Comparison of ENCODE assay signal across 12 mouse cellular contexts in genomic region chr3:157931592-157931991, GRCm38 (mm10). TPM values are rescaled to one million over a fixed set of nuclear protein-coding genes. Genes with fewer than 3 reads are reported as not detected.
DNase-seq lines count a peak whose midpoint lies in the region; ATAC-seq and TF ChIP-seq lines count a peak whose summit lies in the region.
"Had no signal": no experiment of that assay in that cellular context is flagged by ENCODE, and none has a peak within 500 bp of the region (broad histone marks: within the 10 kb centered on the region; RNA-seq: fewer than 3 reads in every experiment).

No protein-coding gene starts in this region.

- no peak overlapping the region for H3K4me3 ChIP-seq in liver, adult 2 months (ENCODE audit: insufficient read depth, low read depth, low read length)
- no peak overlapping the region for H3K4me3 ChIP-seq in liver, embryonic 12.5 days
- no peak overlapping the region for H3K4me3 ChIP-seq in kidney, embryonic 14.5 days (ENCODE audit: low read length)
- H3K4me3 ChIP-seq in small intestine, adult 2 months (ENCODE audit: low read depth, low read length) = no peak overlapping the region
- H3K4me3 ChIP-seq: forebrain, embryonic 10.5 days had no signal

- H3K36me3 ChIP-seq in liver, adult 2 months (ENCODE audit: control insufficient read depth, insufficient read depth, low read length) = no peaks in the 10 kb centered on the region
- H3K36me3 ChIP-seq in liver, embryonic 12.5 days = no peaks in the 10 kb centered on the region
- no peaks in the 10 kb centered on the region for H3K36me3 ChIP-seq in kidney, embryonic 14.5 days (ENCODE audit: control insufficient read depth, insufficient read depth, low read length)
- H3K36me3 ChIP-seq in small intestine, adult 2 months (ENCODE audit: control insufficient read depth, insufficient read depth, low read length) = no peaks in the 10 kb centered on the region
- H3K36me3 ChIP-seq: forebrain, embryonic 10.5 days had no signal

- WGBS in liver, adult 2 months = 35% methylated on average over 3 of the region's 3 CpGs
- 45% methylated on average over 3 of the region's 3 CpGs for WGBS in liver, embryonic 12.5 days (ENCODE audit: insufficient replicate concordance)
- WGBS in kidney, embryonic 14.5 days = 55% methylated on average over 3 of the region's 3 CpGs
- 24% methylated on average over 3 of the region's 3 CpGs for WGBS in small intestine, adult 2 months

- no peak for TF ChIP-seq POLR2A in liver, adult 2 months (IDR thresholded peaks at IDR 0.05; ENCODE audit: extremely low read depth, insufficient read depth, low read length)
- no peak for TF ChIP-seq POLR2A in small intestine, adult 2 months (IDR thresholded peaks at IDR 0.05; ENCODE audit: low read depth, low read length)

- H3K4me1 ChIP-seq in liver, adult 2 months (ENCODE audit: control insufficient read depth, insufficient read depth, low read length) = peaks cover 7% of the 10 kb centered on the region
- H3K4me1 ChIP-seq in liver, embryonic 12.5 days = no peaks in the 10 kb centered on the region
- no peaks in the 10 kb centered on the region for H3K4me1 ChIP-seq in kidney, embryonic 14.5 days (ENCODE audit: control insufficient read depth, insufficient read depth, low read length)
- H3K4me1 ChIP-seq in small intestine, adult 2 months (ENCODE audit: control insufficient read depth, insufficient read depth, insufficient read length, low read length) = peaks cover 3% of the 10 kb centered on the region
- H3K4me1 ChIP-seq: forebrain, embryonic 10.5 days had no signal

- TF ChIP-seq CTCF in liver, adult 2 months (IDR thresholded peaks at IDR 0.05; ENCODE audit: low read depth, low read length) = peak; percentile 64
- peak; percentile 48; the same call in 1 of the 2 replicates for TF ChIP-seq CTCF in small intestine, adult 2 months (IDR thresholded peaks at IDR 0.05; ENCODE audit: extremely low read depth, insufficient read length, insufficient replicate concordance, low read depth, low read length)

- no peaks in the 10 kb centered on the region for H3K9me3 ChIP-seq in liver, embryonic 12.5 days (replicated peaks)
- no peaks in the 10 kb centered on the region for H3K9me3 ChIP-seq in kidney, embryonic 14.5 days (ENCODE audit: control insufficient read depth, low read length)
- H3K9me3 ChIP-seq: forebrain, embryonic 10.5 days had no signal

- DNase-seq in liver, adult 2 months (ENCODE audit: extremely low read depth, low read depth, low spot score) = peak; percentile 67
- peak; percentile 23 for DNase-seq in T-cell, adult 2 months (ENCODE audit: low spot score)
- DNase-seq in heart, postnatal 10 days = no peak
- DNase-seq in spleen, postnatal 4 days (ENCODE audit: low spot score in 2 of 2) = no peak
- DNase-seq in left cerebral cortex, postnatal 4 days = no peak
- DNase-seq: heart, adult 18-20 months; thymus, adult 2 months had no signal

- no peak overlapping the region for H3K9ac ChIP-seq in liver, adult 2 months (ENCODE audit: low read depth, low read length)
- H3K9ac ChIP-seq in liver, embryonic 12.5 days = no peak overlapping the region
- H3K9ac ChIP-seq in kidney, embryonic 14.5 days (ENCODE audit: low read depth, low read length) = no peak overlapping the region

- ATAC-seq in liver, embryonic 12.5 days = no peak
- ATAC-seq in kidney, embryonic 14.5 days (ENCODE audit: low FRiP score, low TSS enrichment) = peak; percentile 33; the same call in 1 of the 2 replicates
- ATAC-seq: hindbrain, embryonic 16.5 days had no signal

- no peak overlapping the region for H3K4me2 ChIP-seq in liver, embryonic 12.5 days
- no peak overlapping the region for H3K4me2 ChIP-seq in kidney, embryonic 14.5 days (replicated peaks; ENCODE audit: low read depth, low read length)

- H3K79me2 ChIP-seq in liver, adult 2 months (ENCODE audit: control insufficient read depth, insufficient read depth, low read length) = no peaks in the 10 kb centered on the region

- H3K27ac ChIP-seq in liver, adult 2 months (replicated peaks; ENCODE audit: insufficient read depth, low read depth, low read length) = no peak overlapping the region
- no peak overlapping the region for H3K27ac ChIP-seq in liver, embryonic 12.5 days
- H3K27ac ChIP-seq in kidney, embryonic 14.5 days (ENCODE audit: low read depth, low read length) = no peak overlapping the region
- peak overlapping the region; percentile 19 for H3K27ac ChIP-seq in small intestine, adult 2 months (ENCODE audit: insufficient read depth, low read depth, low read length)
- H3K27ac ChIP-seq: forebrain, embryonic 10.5 days had no signal

- H3K27me3 ChIP-seq in liver, adult 2 months (ENCODE audit: control insufficient read depth, insufficient read depth, low read length) = no peaks in the 10 kb centered on the region
- peaks cover 21% of the 10 kb centered on the region for H3K27me3 ChIP-seq in liver, embryonic 12.5 days (replicated peaks)
- no peaks in the 10 kb centered on the region for H3K27me3 ChIP-seq in kidney, embryonic 14.5 days (ENCODE audit: control insufficient read depth, insufficient read depth, low read length)
- H3K27me3 ChIP-seq in small intestine, adult 2 months (ENCODE audit: control insufficient read depth, insufficient read depth, low read length) = no peaks in the 10 kb centered on the region

- intact Hi-C loops in heart, postnatal 10 days (cut with DNase I) = no loop called here
- intact Hi-C loops in left cerebral cortex, postnatal 4 days (cut with DNase I) = no loop called here

RNA-seq across cellular contexts. Expression of gene Cth, which starts 6.7 kb away (rescaled TPM):
- total RNA-seq in liver, adult 2 months (2014; rRNA removed) = 1,116 and 1,443 TPM in 2 replicates
- 446 and 569 TPM in 2 replicates for polyA plus RNA-seq in liver, adult 2 months (2012; rRNA removed)
- 23.5 and 24.9 TPM in 2 replicates for polyA plus RNA-seq in liver, embryonic 12.5 days (2016; fragmentation: Nextera tagmentation; extraction: Ambion mirVana)
- polyA plus RNA-seq in kidney, embryonic 14.5 days (2014; fragmentation: Nextera tagmentation; extraction: Ambion mirVana) = 32.6 and 33.8 TPM in 2 replicates
- polyA plus RNA-seq in small intestine, adult 2 months (2012; rRNA removed) = 9.9 and 15.2 TPM in 2 replicates
- total RNA-seq in heart, postnatal 10 days (2021) = under 1 TPM in 1 of 2 experiments, not detected in 1; 0.17 TPM
- total RNA-seq in left cerebral cortex, postnatal 4 days (2021) = 1 to 10 TPM; 3.5 to 3.7 TPM

RNA-seq across cellular contexts. Expression of gene Ankrd13c, which starts 15.4 kb away (rescaled TPM):
- 20.4 and 21.2 TPM in 2 replicates for total RNA-seq in liver, adult 2 months (2014; rRNA removed)
- 7.5 and 9.0 TPM in 2 replicates for polyA plus RNA-seq in liver, adult 2 months (2012; rRNA removed)
- polyA plus RNA-seq in liver, embryonic 12.5 days (2016; fragmentation: Nextera tagmentation; extraction: Ambion mirVana) = 24.1 and 25.4 TPM in 2 replicates
- 21.7 and 26.4 TPM in 2 replicates for polyA plus RNA-seq in kidney, embryonic 14.5 days (2014; fragmentation: Nextera tagmentation; extraction: Ambion mirVana)
- 13.9 and 29.5 TPM in 2 replicates for polyA plus RNA-seq in small intestine, adult 2 months (2012; rRNA removed)
- total RNA-seq in heart, postnatal 10 days (2021) = 10 to 100 TPM; 37.4 to 37.8 TPM
- 10 to 100 TPM; 75.1 to 79.6 TPM for total RNA-seq in left cerebral cortex, postnatal 4 days (2021)

Comparison
In these comparisons a context has a peak if more than half of its experiments do, and no peak if none do; other contexts are left out.
1. RNA of gene Cth, which starts 6.7 kb away (polyA plus RNA-seq): 446 to 569 TPM in liver, adult 2 months; 32.6 to 33.8 TPM in kidney, embryonic 14.5 days, 23.5 to 24.9 TPM in liver, embryonic 12.5 days and 9.9 to 15.2 TPM in small intestine, adult 2 months; every median in the first group is over 10 times any median in the second.
2. DNase-seq: peak in liver, adult 2 months (single experiment) and T-cell, adult 2 months (single experiment); none in heart, postnatal 10 days (0 of 2), spleen, postnatal 4 days (0 of 2) and left cerebral cortex, postnatal 4 days (single experiment).